Mouse (Mus musculus) heart, adult 8-10 months (tissue): ENCODE measurements around the gene Gm43552. TPM values are rescaled to one million over a fixed set of nuclear protein-coding genes. Genes with fewer than 3 reads are reported as not detected.
"Not testable (repeated sequence)": the region's sequence is repeated elsewhere in the genome, so short reads cannot be mapped to it uniquely, and the experiment has no call there.

Experiments used
- DNase-seq: peaks from one replicate; pipeline ENCODE4 v3.0.0; 2022; ENCODE audit warnings: low spot score
- total RNA-seq, 4 experiments: library from RNA; stranded (reverse); gene quantifications; 2 replicates each; pipeline ENCODE4 v1.2.4; 2022

Gene Gm43552
- total RNA-seq, 4 experiments from 2014 or later: 3.1 to 6.3 TPM; not detected in 2

GRCm38 (mm10) chr5:65491767-65492715, 592 bp downstream of the Gm43552 start:
- DNase-seq: peak; percentile 61

GRCm38 (mm10) chr5:65489830-65490229, 2.8 kb downstream of the Gm43552 start:
- peak; percentile 55 for DNase-seq

GRCm38 (mm10) chr5:65488725-65489124, 3.9 kb downstream of the Gm43552 start:
- peak; percentile 56 for DNase-seq

- DNase-seq: no peak
Measured at GRCm38 (mm10) chr5:65487381-65487780, 5.3 kb downstream of the Gm43552 start.

GRCm38 (mm10) chr5:65486514-65486913, 6.1 kb downstream of the Gm43552 start:
- DNase-seq: no peak

DNA sequence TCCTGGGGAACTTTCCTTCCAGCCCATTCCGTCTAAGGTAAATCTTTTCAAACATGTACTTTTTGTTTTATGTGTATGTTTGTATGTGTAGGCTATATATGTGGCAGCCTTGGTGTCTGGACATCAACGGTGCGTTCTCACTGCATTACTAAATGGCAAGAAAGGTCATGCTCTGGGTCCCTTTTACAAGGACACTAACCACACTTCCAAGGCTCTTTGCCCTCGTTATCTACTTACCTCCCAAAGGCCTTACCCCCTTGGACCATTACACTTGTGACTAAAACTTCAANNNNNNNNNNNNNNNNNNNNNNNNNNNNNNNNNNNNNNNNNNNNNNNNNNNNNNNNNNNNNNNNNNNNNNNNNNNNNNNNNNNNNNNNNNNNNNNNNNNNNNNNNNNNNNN, 9.6 kb downstream of the Gm43552 start:
- DNase-seq: no peak

DNA sequence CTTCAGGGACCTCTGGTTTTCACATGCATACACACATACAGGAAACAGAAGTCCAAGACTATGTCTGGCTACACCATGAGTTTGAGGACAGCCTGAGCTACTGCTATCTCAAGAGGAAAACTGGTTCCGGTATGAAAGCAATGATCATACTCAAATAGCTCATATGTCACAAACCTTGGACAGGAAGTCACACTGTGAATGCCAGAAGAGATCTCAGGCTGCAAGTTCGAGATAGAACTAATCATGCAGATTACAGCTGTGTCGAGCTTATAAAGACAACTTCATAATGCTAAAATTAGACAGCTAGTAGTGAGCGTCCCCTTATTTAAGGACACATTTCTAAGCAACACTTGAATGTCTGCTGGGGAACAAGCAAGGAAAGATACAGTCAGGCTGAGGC, 12.1 kb downstream of the Gm43552 start:
- no peak for DNase-seq

GRCm38 (mm10) chr5:65479681-65480445, 12.8 kb downstream of the Gm43552 start:
- DNase-seq: no peak

- DNase-seq: no peak
Measured at GRCm38 (mm10) chr5:65478224-65478623, 14.4 kb downstream of the Gm43552 start.

GRCm38 (mm10) chr5:65476739-65477138, 15.9 kb downstream of the Gm43552 start:
- not testable (repeated sequence) for DNase-seq

GRCm38 (mm10) chr5:65475806-65476205, 16.8 kb downstream of the Gm43552 start:
- DNase-seq: no peak

DNA sequence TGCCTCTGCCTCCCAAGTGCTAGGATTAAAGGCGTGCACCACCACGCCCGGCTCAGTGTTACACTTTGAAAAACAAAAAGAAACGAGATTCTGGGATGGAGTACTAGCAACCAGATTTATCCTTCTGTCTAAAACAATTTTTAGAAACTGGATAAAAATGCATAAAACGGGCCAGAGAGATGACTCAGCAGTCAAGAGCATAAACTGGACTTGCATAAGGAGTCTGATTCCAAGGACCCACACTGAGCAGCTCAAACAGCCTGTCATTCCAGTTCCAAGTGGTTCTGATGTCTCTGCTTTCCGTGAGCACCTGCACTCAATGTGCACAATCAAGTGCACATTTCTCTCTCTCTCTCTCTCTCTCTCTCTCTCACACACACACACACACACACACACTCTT, 22.9 kb downstream of the Gm43552 start:
- DNase-seq: no peak

GRCm38 (mm10) chr5:65466911-65467310, 25.7 kb downstream of the Gm43552 start:
- DNase-seq: no peak

GRCm38 (mm10) chr5:65460361-65460760, 32.3 kb downstream of the Gm43552 start:
- no peak for DNase-seq

DNA sequence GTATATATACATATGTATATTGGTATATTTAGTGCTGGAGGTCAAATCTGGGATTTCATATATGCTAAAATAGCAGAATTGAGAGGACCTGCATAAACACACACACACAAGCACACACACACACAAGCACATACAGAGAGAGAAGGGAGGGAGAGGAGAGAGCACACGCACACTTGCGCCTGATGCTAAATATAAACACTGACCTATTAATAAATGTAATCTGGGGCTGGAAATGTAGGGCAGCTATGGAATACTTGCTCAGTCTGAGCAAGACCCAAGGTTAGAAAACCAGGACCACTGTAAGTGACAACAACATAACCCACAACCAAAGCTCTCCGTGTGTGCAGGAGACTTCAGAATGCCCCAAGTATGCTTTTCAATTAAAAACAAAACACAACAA, 33.2 kb downstream of the Gm43552 start:
- DNase-seq: peak; percentile 22

DNA sequence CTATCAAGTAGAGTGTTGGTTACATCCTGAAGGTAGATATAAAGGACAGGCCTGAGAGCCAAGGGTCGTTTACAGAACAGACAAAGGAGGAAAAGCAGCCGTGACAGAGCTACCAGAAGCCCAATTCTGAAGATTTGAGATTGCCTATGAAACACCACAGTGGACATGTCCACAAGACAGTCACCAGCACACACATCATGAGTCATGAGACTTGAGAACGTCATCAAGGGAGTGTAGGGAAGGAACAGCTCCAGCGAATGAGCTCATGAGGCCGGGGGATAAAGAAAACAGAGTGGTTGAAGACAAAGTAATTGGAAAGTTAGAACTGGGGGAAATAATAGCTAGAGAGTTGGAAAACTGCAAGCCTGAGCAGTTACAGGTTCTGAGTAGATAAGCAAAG, 34.8 kb downstream of the Gm43552 start:
- peak; percentile 48 for DNase-seq

DNA sequence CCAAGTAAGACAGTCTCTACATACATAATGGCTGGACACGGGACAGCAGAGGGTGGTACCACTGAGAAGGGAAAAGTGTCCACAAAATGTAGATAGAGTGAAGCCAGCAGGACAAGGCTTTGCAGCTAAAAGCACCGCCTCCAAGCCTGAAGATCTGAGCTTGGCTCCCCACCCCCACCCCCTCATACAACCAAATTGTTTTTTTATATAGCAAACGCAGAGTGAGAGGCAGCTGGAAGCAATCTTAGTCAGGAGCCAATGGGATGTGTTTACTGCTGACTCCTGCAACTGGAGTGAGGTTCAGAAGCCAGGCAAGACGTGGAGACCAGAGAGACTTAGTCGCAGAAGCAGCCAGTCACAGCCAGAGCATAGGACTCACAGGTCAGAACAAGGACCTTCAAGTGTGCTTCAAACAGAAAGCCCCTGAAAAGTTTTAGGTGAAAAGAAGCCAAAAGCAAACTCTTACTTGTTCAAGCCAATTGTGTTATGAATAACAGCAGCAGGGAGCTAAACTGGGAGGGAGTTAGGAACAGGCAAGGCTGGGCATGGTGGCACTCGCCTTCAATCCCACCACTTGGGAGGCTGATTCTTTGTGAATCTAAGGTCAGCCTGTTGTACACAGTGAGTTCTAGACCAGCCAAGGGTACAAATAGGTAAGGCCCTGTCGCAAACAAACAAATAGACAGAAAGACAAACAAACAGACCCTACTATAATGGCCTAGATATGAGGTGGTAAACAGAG, 35.4 kb downstream of the Gm43552 start:
- DNase-seq: no peak

GRCm38 (mm10) chr5:65454771-65455170, 37.9 kb downstream of the Gm43552 start:
- DNase-seq: peak; percentile 55

GRCm38 (mm10) chr5:65448941-65449340, 43.7 kb downstream of the Gm43552 start:
- no peak for DNase-seq

- no peak for DNase-seq
Measured at GRCm38 (mm10) chr5:65447826-65448225, 44.8 kb downstream of the Gm43552 start.

DNA sequence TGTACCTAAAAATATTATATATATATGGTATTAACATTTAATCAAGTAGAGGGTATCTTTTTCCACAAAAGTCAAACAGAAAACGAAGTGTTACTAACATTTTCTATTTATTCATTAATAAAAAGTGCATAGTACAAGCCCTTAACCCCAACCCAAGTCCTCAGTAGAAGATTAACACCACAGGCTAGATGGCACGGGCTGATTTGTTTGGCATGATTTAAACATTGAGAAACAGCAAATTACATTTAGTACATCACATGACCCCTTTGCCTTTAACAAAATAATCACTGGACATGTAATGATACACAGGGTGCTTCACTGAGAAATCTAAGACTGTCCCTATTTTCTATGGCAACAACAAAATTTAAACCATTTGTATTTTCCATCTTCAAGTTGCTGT, 45.9 kb downstream of the Gm43552 start:
- DNase-seq: no peak

- no peak for DNase-seq
Measured at GRCm38 (mm10) chr5:65444981-65445380, 47.7 kb downstream of the Gm43552 start.
